Mouse (Mus musculus): ENCODE data around the gene Strada. TPM values are rescaled to one million over a fixed set of nuclear protein-coding genes. Genes with fewer than 3 reads are reported as not detected.
A peak's percentile ranks its signal among the peaks of the same experiment; 100 is the strongest.

Strada gene
- polyA plus RNA-seq, 1 experiment = 58.2 TPM

GRCm38 (mm10) chr11:106180449-106180801, 21.5 kb downstream of the Strada start:
- no peaks in the 10 kb centered on the region for H3K27me3 ChIP-seq (ENCODE audit: control insufficient read depth, insufficient read depth, low read length)
- H3K27ac ChIP-seq (ENCODE audit: insufficient read depth, low read length) = peak overlapping the region; percentile 99
- WGBS = 72% methylated on average over 2 of the region's 2 CpGs
- H3K4me1 ChIP-seq (ENCODE audit: control insufficient read depth, insufficient read depth, low read length) = peaks cover 29% of the 10 kb centered on the region
- no peak for DNase-seq
- no peak overlapping the region for H3K4me3 ChIP-seq (replicated peaks; ENCODE audit: insufficient read depth, low read depth, low read length)
- TF ChIP-seq CTCF (IDR thresholded peaks at IDR 0.05; ENCODE audit: borderline replicate concordance, insufficient read depth, low read depth, low read length) = no peak
- TF ChIP-seq POLR2A (IDR thresholded peaks at IDR 0.05; ENCODE audit: borderline replicate concordance, insufficient read depth, low read length) = no peak

- no peak overlapping the region for H3K4me3 ChIP-seq (replicated peaks; ENCODE audit: insufficient read depth, low read depth, low read length)
- peak; percentile 81; the same call in 1 of the 2 replicates for TF ChIP-seq POLR2A (IDR thresholded peaks at IDR 0.05; ENCODE audit: borderline replicate concordance, insufficient read depth, low read length)
- TF ChIP-seq CTCF (IDR thresholded peaks at IDR 0.05; ENCODE audit: borderline replicate concordance, insufficient read depth, low read depth, low read length) = no peak
- H3K27me3 ChIP-seq (ENCODE audit: control insufficient read depth, insufficient read depth, low read length) = no peaks in the 10 kb centered on the region
- H3K4me1 ChIP-seq (ENCODE audit: control insufficient read depth, insufficient read depth, low read length) = peaks cover 35% of the 10 kb centered on the region
- 6% methylated on average over 7 of the region's 7 CpGs for WGBS
- peak; percentile 81 to 91 for DNase-seq
- peak overlapping the region; percentile 99 for H3K27ac ChIP-seq (ENCODE audit: insufficient read depth, low read length)
Observed at GRCm38 (mm10) chr11:106179711-106180448, 22.1 kb downstream of the Strada start.

- 44% methylated on average over 5 of the region's 5 CpGs for WGBS
- Histone ChIP-seq H3K27me3 (ENCODE audit: control insufficient read depth, insufficient read depth, low read length) (no peaks in the 10 kb centered on the region), H3K27ac (ENCODE audit: insufficient read depth, low read length) (peak overlapping the region; percentile 68), H3K4me1 (ENCODE audit: control insufficient read depth, insufficient read depth, low read length) (peaks cover 44% of the 10 kb centered on the region), H3K4me3 (replicated peaks; ENCODE audit: insufficient read depth, low read depth, low read length) (no peak overlapping the region)
- TF ChIP-seq POLR2A (IDR thresholded peaks at IDR 0.05; ENCODE audit: borderline replicate concordance, insufficient read depth, low read length) = no peak
- TF ChIP-seq CTCF (IDR thresholded peaks at IDR 0.05; ENCODE audit: borderline replicate concordance, insufficient read depth, low read depth, low read length) = no peak
- DNase-seq = no peak
Observed at GRCm38 (mm10) chr11:106178036-106178782, 23.8 kb downstream of the Strada start.

GRCm38 (mm10) chr11:106176372-106176771, 25.6 kb downstream of the Strada start:
- Histone ChIP-seq H3K4me1 (ENCODE audit: control insufficient read depth, insufficient read depth, low read length) (peaks cover 44% of the 10 kb centered on the region), H3K27me3 (ENCODE audit: control insufficient read depth, insufficient read depth, low read length) (no peaks in the 10 kb centered on the region), H3K4me3 (replicated peaks; ENCODE audit: insufficient read depth, low read depth, low read length) (no peak overlapping the region), H3K27ac (ENCODE audit: insufficient read depth, low read length) (no peak overlapping the region)
- no peak for DNase-seq
- WGBS = 94% methylated on average over 5 of the region's 5 CpGs
- TF ChIP-seq CTCF (IDR thresholded peaks at IDR 0.05; ENCODE audit: borderline replicate concordance, insufficient read depth, low read depth, low read length) (no peak), POLR2A (IDR thresholded peaks at IDR 0.05; ENCODE audit: borderline replicate concordance, insufficient read depth, low read length) (no peak)

- H3K27me3 ChIP-seq (ENCODE audit: control insufficient read depth, insufficient read depth, low read length) = no peaks in the 10 kb centered on the region
- H3K4me3 ChIP-seq (replicated peaks; ENCODE audit: insufficient read depth, low read depth, low read length) = no peak overlapping the region
- peak overlapping the region; percentile 33; the same call in 1 of the 2 replicates for H3K27ac ChIP-seq (ENCODE audit: insufficient read depth, low read length)
- DNase-seq = peak; percentile 72 to 79
- H3K4me1 ChIP-seq (ENCODE audit: control insufficient read depth, insufficient read depth, low read length) = peaks cover 31% of the 10 kb centered on the region
- WGBS = 44% methylated on average over 3 of the region's 3 CpGs
- TF ChIP-seq POLR2A (IDR thresholded peaks at IDR 0.05; ENCODE audit: borderline replicate concordance, insufficient read depth, low read length) (no peak), CTCF (IDR thresholded peaks at IDR 0.05; ENCODE audit: borderline replicate concordance, insufficient read depth, low read depth, low read length) (no peak)
Observed at GRCm38 (mm10) chr11:106175081-106175480, 26.9 kb downstream of the Strada start.

- 42% methylated on average over 5 of the region's 5 CpGs for WGBS
- Histone ChIP-seq H3K4me1 (ENCODE audit: control insufficient read depth, insufficient read depth, low read length) (peaks cover 30% of the 10 kb centered on the region), H3K27ac (ENCODE audit: insufficient read depth, low read length) (peak overlapping the region; percentile 33), H3K27me3 (ENCODE audit: control insufficient read depth, insufficient read depth, low read length) (no peaks in the 10 kb centered on the region), H3K4me3 (replicated peaks; ENCODE audit: insufficient read depth, low read depth, low read length) (no peak overlapping the region)
- TF ChIP-seq POLR2A (IDR thresholded peaks at IDR 0.05; ENCODE audit: borderline replicate concordance, insufficient read depth, low read length) = no peak
- TF ChIP-seq CTCF (IDR thresholded peaks at IDR 0.05; ENCODE audit: borderline replicate concordance, insufficient read depth, low read depth, low read length) = no peak
- DNase-seq = peak; percentile 73 to 79
Observed at GRCm38 (mm10) chr11:106174372-106174771, 27.6 kb downstream of the Strada start.

- no peak for DNase-seq
- WGBS = 92% methylated on average over 2 of the region's 2 CpGs
- no peak for TF ChIP-seq POLR2A (IDR thresholded peaks at IDR 0.05; ENCODE audit: borderline replicate concordance, insufficient read depth, low read length)
- H3K27ac ChIP-seq (ENCODE audit: insufficient read depth, low read length) = no peak overlapping the region
- no peaks in the 10 kb centered on the region for H3K27me3 ChIP-seq (ENCODE audit: control insufficient read depth, insufficient read depth, low read length)
- H3K4me1 ChIP-seq (ENCODE audit: control insufficient read depth, insufficient read depth, low read length) = peaks cover 22% of the 10 kb centered on the region
- H3K4me3 ChIP-seq (replicated peaks; ENCODE audit: insufficient read depth, low read depth, low read length) = no peak overlapping the region
Observed at GRCm38 (mm10) chr11:106173228-106173627, 28.7 kb downstream of the Strada start.

- Histone ChIP-seq H3K27me3 (ENCODE audit: control insufficient read depth, insufficient read depth, low read length) (no peaks in the 10 kb centered on the region), H3K4me1 (ENCODE audit: control insufficient read depth, insufficient read depth, low read length) (peaks cover 17% of the 10 kb centered on the region), H3K27ac (ENCODE audit: insufficient read depth, low read length) (no peak overlapping the region), H3K4me3 (replicated peaks; ENCODE audit: insufficient read depth, low read depth, low read length) (no peak overlapping the region)
- no peak for DNase-seq
- 0 out of 2 replicates have a peak, but pooled peaks have one; percentile 3 for TF ChIP-seq CTCF (IDR thresholded peaks at IDR 0.05; ENCODE audit: borderline replicate concordance, insufficient read depth, low read depth, low read length)
- TF ChIP-seq POLR2A (IDR thresholded peaks at IDR 0.05; ENCODE audit: borderline replicate concordance, insufficient read depth, low read length) = no peak
- WGBS = 74% methylated on average over 7 of the region's 7 CpGs
Observed at GRCm38 (mm10) chr11:106170807-106171206, 31.2 kb downstream of the Strada start.

Data from cerebellum, adult 2 months (tissue).